Mouse (Mus musculus) common myeloid progenitor, adult 5-6 weeks (primary cell): ENCODE measurements around the gene Klk6. TPM values are rescaled to one million over a fixed set of nuclear protein-coding genes. Genes with fewer than 3 reads are reported as not detected.

Experiments used
- ATAC-seq: replicated peaks from 2 replicates; pipeline ENCODE4 v1.8.0; 2016; ENCODE audit warnings: low read depth, mild to moderate bottlenecking, moderate TSS enrichment, inconsistent platforms; ENCODE audit not compliant: poor library complexity, severe bottlenecking
- total RNA-seq: library from RNA; stranded (forward); fragments of 200-1000, 187-1606 nt; gene quantifications from 2 replicates; pipeline ENCODE4 v1.2.3, GENCODE M21; 2017

The Klk6 gene
- total RNA-seq, 1 experiment from 2014 or later, result not detected

- ATAC-seq, result no peak
Measured at GRCm38 (mm10) chr7:43816746-43817145, 7.6 kb upstream of the Klk6 start.

- ATAC-seq, result no peak
Measured at GRCm38 (mm10) chr7:43821581-43821980, 2.7 kb upstream of the Klk6 start.

- no peak for ATAC-seq
Measured at GRCm38 (mm10) chr7:43826056-43826455, 1.8 kb downstream of the Klk6 start.

GRCm38 (mm10) chr7:43827706-43828105 is 3.4 kb downstream of the Klk6 start:
- no peak for ATAC-seq

DNA sequence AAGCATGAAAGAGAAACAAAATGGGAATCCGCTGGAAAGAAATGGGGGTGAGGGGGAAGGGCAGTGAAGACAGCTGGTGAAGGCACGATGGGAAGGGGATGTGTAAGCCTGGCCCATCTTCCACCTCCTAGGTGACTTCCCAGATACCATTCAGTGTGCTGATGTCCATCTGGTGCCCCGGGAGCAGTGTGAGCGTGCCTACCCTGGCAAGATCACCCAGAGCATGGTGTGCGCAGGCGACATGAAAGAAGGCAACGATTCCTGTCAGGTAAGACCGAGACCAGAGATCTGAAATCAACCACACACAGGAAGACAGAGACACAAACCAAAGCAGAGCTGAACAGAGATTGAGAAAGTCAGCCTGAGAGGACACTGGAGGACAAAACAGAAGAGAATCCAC is 4.7 kb downstream of the Klk6 start:
- ATAC-seq, result no peak

- ATAC-seq, result no peak
Measured at GRCm38 (mm10) chr7:43841701-43842100, 17.4 kb downstream of the Klk6 start, which contains the start of gene Klk5. TSS of gene Klk5 (plus strand) at chr7:43841971.

- ATAC-seq, result no peak
Measured at GRCm38 (mm10) chr7:43843801-43844200, 19.5 kb downstream of the Klk6 start.

- no peak for ATAC-seq
Measured at GRCm38 (mm10) chr7:43851616-43852015, 27.3 kb downstream of the Klk6 start.

DNA sequence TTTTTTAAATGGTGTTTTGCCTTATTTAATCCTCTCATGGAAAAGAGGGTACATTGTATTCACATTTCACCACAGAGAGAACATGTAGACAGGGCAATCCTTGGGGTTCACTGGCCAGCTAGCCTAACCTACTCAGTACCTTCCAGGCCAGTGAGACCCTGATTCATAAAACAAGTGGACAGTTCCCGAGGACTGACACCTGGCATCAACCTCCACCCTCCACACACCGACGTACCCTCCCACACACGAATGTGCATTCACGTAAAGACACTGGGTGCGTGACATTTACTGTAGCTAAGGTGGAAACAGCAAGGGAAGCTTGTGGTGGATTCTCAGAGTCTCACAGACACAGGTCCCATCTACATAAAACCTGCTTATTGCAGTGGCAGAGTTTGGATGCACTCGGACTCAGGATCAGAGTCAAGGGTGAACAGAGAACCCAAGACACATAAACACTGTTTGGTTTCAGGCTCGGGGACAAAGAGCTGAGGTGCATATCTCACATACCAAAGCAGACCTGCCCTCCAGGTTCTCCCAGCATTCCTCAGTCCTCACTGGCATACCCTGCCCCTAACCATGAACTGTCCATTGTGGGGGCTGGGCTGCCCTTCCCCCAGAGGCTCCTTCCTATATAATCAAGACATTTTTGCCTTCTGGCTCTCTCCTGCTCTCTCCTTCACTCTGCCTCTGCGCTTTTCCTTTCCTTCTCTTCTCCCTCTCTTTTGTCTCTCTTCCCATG is 30.5 kb downstream of the Klk6 start:
- no peak for ATAC-seq

DNA sequence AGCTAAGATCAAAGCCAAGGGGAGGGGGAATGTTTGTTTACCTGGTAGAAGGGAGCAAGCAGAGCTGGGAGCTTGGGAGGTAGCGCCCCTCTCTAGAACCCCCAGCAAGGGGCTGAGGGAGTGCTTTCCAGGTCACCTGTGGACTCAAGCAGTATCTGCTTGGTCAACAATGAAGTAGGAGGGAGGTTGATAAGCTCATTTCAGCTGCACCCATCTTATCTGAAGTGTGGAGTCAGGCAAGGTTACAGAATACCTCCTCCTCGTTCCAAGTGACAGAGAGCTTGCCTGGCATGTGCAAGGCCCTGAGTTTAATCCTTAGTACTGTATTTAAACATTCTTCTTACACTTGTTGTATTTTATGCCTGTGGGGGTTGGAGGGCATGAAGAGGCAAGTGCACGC is 31.4 kb downstream of the Klk6 start:
- no peak for ATAC-seq

DNA sequence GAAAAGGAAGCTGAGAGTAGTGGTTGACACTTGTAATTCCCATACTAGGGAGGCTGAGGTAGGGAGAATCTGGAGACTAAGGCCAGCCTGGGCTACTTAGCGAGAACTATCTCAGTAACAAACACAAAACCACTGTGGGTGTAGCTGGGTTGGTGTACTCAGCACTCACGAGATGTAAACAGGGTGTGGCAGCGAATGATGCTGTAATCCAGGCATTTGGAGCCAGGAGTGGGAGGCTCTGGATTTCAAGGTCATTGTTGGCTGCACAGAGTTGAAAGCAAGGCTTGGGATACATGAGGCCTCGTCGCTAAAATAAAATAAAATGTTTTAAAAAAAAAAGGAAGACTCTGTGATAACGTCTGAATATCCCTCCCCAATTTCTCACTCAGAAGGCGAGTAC is 32.0 kb downstream of the Klk6 start:
- ATAC-seq, result no peak

DNA sequence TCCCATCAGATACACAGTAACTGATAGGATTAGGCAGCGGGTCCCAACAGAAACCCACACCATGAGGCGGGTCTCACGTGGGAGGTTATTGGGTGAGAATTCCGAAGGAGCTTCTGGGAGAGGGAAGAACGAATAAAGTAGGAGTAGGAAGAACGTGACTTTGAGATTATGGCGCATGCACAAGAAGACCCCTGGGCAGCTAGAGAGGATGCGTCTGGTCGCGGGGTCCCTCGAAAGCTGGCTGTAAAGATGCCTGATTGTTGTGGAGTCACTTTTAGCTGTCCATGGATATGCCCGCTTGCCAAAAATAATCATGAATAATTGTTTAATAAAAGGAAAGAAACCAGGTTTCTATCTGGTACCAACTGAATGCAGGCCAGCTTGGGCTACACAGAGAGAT is 33.2 kb downstream of the Klk6 start:
- no peak for ATAC-seq

DNA sequence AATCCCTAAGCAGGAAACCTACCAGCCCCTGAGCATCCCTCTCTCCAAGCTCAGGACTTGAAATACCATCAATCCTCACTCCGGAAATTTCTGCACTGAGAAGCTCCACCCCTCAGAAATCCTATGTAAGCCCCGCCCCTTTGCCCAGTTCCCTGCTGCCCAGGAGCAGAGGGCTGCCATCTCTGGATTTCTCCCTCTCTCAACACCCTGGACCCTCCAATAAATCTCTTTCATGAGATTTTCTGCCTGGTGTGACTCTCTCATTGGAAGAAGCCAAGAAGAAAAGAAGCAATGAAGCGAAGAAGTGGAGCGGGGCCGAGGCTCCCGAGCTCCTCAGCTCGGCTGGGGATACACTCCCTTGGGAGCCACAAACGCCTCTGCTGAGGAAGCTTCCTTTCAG is 36.1 kb downstream of the Klk6 start:
- ATAC-seq, result no peak

GRCm38 (mm10) chr7:43873237-43873636 is 48.9 kb downstream of the Klk6 start:
- peak; percentile 62 for ATAC-seq

DNA sequence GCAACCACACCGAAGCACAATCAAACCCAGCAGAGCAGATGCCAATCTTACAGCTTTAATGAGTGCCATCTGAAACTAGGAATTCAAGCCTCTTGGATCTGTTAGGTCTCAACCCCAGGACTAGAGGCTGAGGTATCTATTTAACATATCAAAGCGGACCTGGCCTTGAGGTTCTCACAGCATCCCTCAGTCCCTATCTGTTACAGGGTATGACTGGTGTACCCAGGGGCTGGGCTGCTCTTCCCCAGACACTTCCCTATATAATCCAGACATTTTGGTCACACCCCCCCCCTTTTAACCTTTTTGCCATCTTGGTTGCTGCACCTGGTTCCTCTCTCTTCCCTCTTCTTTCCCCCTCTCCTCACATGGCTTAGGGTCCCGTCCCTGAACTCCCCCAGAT is 49.4 kb downstream of the Klk6 start:
- no peak for ATAC-seq

DNA sequence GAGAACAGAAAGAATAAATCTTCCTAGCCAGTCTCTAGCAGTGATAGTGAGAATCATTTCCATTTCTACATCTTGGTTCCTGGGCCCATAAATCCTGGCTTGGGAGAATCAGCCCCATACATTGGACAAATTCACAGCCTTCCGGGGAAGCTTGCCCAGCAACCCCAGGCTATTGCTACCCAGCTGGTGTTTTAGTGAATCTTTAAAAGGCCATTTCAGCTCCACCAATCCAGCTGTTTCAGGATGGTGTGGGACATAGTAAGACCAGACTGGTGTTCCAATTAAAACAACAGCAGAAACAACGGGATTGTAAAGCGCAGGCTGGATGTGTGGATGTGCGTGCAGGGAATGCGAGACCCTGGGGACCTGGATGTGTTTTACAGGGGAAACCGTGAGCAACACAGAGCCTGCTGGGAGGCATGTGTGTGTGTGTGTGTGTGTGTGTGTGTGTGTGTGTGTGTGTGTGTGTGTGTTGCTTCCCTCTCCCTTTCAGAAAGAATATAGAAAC is 50.6 kb downstream of the Klk6 start:
- ATAC-seq, result no peak

GRCm38 (mm10) chr7:43876444-43876843 is 52.1 kb downstream of the Klk6 start:
- ATAC-seq, result no peak

- no peak for ATAC-seq
Measured at GRCm38 (mm10) chr7:43878281-43878680, 54.0 kb downstream of the Klk6 start.

DNA sequence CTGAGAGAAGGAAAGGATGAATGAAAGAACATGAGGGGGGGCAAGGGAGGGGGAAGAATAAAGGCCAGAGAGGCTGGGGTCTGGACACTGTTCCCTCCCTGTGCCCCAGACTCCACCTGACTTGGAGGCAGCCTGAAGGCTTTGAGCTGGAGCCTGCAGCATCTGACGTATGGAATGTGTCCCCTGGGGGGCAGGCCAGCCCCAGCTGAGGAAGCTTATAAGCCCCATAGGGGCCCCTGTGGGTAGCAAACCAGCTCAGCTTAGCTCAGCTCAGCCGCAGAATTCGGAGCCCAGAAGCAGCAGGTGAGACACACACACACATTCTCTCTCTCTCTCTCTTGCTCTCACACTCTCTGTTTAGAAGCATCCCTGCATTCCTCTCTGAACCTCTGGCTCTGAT is 56.6 kb downstream of the Klk6 start, which contains the start of gene Klk4:
Klk4 (plus strand) TSS at position 249 of the 400 bp plus-strand sequence.
- ATAC-seq, result no peak
